ENCODE assay signal across 22 mouse cellular contexts in the genomic region with DNA sequence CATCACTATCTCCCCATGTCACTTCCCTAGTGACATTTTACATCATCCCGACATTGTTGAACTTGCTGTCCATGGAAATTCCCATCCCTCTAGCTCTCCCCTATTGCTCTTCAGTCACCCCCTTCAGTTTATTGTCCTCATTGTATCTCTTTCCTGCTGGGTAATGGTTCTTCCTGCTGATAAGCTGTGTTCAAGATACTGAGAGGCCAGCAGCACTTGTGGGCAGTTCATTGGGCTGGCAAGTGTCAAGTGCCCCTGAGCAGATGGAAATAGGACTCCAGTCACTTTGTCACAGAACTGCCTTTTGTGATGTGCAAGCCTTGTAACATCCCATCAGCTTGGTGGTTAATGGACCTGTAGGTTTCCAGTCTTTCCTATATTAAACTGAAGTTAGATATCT.
"Had no signal": no experiment of that assay in that cellular context is flagged by ENCODE, and none has a peak within 500 bp of the region (broad histone marks: within the 10 kb centered on the region; RNA-seq: fewer than 3 reads in every experiment).

No protein-coding gene starts in this region.

- H3K4me1 ChIP-seq: limb, embryonic 13.5 days; lung, embryonic 15.5 days had no signal

- H3K4me3 ChIP-seq: layer of hippocampus, adult 2 months; limb, embryonic 10.5 days; limb, embryonic 13.5 days; lung, embryonic 15.5 days had no signal

- H3K9me3 ChIP-seq: limb, embryonic 10.5 days; limb, embryonic 13.5 days; lung, embryonic 15.5 days had no signal

- ATAC-seq: intestine, embryonic 16.5 days; liver, postnatal 0 days had no signal

- H3K9ac ChIP-seq: limb, embryonic 13.5 days; liver, embryonic 14.5 days; liver, postnatal 0 days; lung, embryonic 15.5 days had no signal

- H3K27me3 ChIP-seq: limb, embryonic 13.5 days; lung, embryonic 15.5 days had no signal

- DNase-seq: kidney, adult 18-20 months; kidney, postnatal 25 days; layer of hippocampus, adult 9-11 months; liver; liver, postnatal 0 days; midbrain, embryonic 14.5 days; right cerebral cortex, adult 18-20 months; right cerebral cortex, postnatal 14 days; right cerebral cortex, postnatal 4 days; thymus, adult 2 months; thymus, postnatal 14 days; thymus, postnatal 4 days had no signal

- H3K27ac ChIP-seq: kidney, postnatal 0 days; layer of hippocampus, adult 2 months; limb, embryonic 10.5 days; limb, embryonic 13.5 days; liver, embryonic 14.5 days; lung, embryonic 15.5 days; macrophage; stomach, postnatal 0 days had no signal

- H3K36me3 ChIP-seq: limb, embryonic 10.5 days; limb, embryonic 13.5 days; lung, embryonic 15.5 days had no signal

- H3K4me2 ChIP-seq: limb, embryonic 13.5 days; lung, embryonic 15.5 days; midbrain, embryonic 11.5 days had no signal
